Mouse (Mus musculus) bone marrow, adult 2 months (tissue): ENCODE data around the gene Cpne9.

Source experiments
- CTCF ChIP-seq: fragments of 200-500 bp; IDR thresholded peaks from 2 replicates; pipeline ENCODE4 v1.5.1; 2011; ENCODE audit warnings: low read length, control low read depth; ENCODE audit not compliant: control insufficient read depth, insufficient read depth
- POLR2A ChIP-seq: fragments of 200-500 bp; IDR thresholded peaks from 2 replicates; pipeline ENCODE4 v1.6.1; 2011; ENCODE audit warnings: low read depth, mild to moderate bottlenecking, control low read depth, low read length, borderline replicate concordance; ENCODE audit not compliant: control insufficient read depth

- TF ChIP-seq POLR2A (no peak), CTCF (no peak)
These were observed 62.2 kb downstream of the Cpne9 start for GRCm38 (mm10) chr6:113344321-113344720.
